Mouse (Mus musculus) heart, postnatal 4 days (tissue): ENCODE data around the gene Spata3. TPM values are rescaled to one million over a fixed set of nuclear protein-coding genes. Genes with fewer than 3 reads are reported as not detected.
"Not testable (repeated sequence)": the region's sequence is repeated elsewhere in the genome, so short reads cannot be mapped to it uniquely, and the experiment has no call there.

Experiments
- DNase-seq: peaks from one replicate; pipeline ENCODE4 v3.0.0; 2021
- total RNA-seq, 2 experiments: library from RNA; stranded (reverse); gene quantifications; 2 replicates each; pipeline ENCODE4 v1.2.3; 2021

Gene Spata3
- not detected for total RNA-seq

DNA sequence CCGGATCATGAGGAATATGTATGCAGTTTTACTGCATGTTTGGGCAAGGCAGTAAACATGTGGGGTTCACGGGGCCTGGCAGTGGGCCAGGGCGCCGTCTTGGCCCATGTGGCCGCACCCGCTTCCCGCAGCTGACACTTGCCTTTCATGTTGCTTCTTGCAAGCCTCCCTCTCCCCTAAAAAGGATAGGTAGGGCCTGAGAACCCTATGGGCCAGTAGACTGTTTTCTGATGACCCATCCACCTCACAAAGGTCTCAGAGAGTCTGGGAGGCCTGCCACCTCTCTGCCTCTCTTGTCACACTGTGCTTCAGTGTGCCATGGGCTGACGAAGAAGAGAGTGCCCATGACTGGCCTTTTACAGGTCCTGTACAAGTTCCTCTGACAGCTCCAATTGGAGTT lies at the start of gene Spata3:
TSS of gene Spata3 (plus strand) at position 301 of the 400 bp plus-strand sequence.
- no peak for DNase-seq

DNA sequence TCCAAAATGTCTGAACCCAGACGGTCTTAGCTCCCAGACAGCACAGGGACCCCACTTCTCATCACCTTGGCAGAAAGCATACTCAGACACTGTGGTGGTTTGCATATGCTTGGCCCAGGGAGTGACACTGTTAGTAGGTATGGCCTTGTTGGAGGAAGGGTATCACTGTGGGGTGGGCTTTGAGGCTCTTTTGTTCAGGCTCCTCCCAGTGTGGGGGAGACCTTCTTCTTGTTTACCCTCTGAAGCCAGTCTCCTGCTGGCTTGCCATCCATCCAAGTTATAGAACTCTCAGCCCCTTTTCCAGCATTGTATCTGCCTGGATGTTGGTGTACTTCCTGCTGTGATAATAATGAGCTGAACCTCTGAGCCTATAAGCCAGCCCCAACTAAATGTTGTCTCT lies 47.5 kb upstream of the Spata3 start:
- DNase-seq = no peak

DNA sequence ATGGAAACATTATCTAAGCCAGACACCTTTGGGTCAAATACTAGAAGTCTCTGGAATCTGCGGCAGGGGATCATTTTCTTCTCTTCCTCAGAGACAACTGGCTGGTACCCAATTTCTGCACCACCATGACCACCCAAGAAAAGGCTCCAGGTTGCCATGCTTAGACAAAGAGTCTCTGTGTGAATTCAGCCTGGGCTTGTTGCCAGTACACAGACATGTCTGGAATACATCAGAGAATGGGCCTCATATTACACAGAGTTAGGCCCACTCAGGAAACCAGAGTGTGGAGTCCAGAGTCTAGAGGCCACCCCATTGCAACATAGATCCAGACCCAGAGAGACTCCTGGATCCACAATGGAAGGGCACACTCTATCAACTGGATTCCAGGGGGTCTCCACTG lies 47.1 kb upstream of the Spata3 start:
- DNase-seq = no peak

DNA sequence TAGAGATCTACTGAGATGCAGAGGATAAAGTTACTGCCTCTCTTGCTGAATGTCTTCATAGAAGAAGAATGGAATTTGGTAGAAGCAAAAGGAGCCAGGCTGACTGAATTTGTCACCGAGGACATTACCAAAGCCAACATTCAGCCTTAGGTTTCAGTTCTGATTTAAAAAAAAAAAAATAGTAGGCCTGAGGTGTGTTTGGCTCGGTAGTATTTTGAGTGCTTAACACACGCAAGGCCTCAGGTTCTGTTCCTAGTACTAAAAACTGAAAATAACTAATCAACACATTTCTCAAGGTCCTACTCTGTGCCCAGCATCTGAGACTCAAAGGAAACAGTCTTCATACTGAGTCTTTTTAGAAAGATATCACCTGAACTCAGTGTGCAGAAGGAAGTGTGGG lies 45.5 kb upstream of the Spata3 start:
- no peak for DNase-seq

DNA sequence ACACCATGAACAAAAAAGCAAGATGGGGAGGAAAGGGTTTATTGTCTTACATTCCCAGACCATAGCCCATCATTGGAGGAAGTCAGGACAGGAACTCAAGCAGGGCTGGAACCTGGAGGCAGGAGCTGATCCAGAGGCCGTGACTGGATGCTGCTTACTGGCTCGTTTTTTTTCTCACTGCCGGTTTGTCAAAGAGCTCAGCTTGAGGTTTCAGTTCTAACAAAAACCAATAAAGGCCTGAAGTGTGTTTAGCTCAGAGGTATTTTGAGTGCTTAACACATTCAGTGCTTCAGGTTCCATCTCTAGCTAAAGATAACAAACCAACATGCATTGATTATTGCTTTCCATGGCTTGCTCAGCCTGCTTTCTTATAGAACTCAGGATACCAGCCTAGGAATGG lies 44.3 kb upstream of the Spata3 start:
- no peak for DNase-seq

DNA sequence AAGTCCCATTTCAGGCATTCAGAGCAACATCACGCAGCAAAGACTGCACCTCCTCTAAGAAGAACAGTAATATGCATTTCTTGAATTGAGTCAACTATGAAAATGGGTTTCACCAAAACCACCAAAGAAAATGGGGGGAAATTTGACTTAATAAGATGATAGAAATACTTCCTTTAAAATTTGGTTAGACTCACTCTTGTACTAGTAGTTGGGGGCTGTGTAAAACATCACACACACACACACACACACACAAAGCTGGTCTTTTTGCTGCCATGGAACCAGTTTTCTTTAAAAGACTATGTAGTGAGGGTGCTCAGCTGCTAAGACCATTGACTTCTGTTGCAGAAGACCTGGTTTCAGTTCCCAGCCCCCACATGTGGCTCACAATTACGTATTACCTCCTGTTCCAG lies 43.1 kb upstream of the Spata3 start:
- no peak for DNase-seq

DNA sequence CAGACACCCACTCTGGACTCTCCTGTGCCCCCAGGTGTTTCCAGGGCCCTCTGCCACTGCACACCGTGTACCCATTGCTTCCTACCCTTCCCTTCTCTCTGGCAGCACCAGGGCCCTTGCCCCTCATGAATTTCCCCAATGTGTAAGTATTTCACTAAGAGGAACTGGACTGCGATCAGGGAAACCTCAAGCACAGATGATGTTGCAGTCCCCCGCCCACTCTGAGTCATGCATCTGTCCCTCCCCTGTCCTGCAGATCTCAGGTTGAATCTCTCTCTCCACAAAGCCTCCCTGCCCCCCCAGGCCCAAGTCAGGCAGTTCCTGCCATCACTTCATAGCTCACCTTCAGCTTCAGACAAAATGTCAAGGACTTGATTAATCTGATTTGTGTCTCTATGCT lies 38.9 kb upstream of the Spata3 start:
- no peak for DNase-seq

DNA sequence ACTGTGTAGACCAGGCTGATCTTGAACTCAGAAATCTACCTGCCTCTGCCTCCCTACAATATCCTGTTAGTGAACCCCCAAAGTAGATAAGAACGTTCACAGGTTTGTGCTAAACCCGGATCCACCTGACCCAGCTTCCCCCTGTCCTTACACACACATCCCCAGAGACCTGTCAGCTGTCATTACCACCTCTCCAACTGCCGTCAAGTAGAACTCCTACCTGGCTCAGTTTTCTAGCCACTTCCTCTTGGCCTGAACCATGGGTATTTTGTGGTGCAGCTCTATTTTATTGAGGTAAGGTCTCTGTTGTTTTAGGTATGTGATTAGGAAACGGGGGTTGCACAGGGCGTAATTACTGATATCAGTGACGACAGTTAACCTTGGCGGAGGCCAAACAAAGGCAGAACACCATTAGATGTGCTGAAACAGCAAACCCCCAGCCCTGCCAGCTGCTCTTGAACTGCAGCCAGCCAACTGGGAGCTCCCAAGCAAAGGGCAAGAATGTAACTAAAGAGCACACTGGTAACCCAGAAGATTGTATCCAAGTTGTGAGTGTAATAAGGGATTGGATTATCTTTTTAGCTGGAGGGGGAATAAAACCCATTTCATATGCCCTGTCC lies 34.8 kb upstream of the Spata3 start:
- peak; percentile 62 for DNase-seq

DNA sequence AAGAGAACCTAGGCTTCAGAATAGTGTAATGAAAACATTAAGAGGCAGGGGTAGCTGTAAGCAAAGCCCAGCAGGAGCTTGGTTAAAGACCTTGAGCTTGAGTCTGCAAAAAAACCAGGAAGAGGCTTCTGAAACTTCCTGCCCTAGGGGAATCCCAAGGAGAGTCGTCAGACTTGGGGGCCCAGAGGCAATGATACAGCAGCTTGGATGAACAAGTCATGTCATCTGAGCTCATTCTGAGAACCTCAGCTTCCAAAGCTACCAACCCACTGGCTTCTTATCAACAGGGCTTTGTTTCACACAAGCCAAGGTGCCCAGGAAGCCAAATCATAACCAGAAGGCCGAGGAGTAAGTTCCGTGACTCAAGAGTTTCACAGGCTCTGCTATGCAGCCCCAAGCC lies 30.8 kb upstream of the Spata3 start:
- DNase-seq = no peak

DNA sequence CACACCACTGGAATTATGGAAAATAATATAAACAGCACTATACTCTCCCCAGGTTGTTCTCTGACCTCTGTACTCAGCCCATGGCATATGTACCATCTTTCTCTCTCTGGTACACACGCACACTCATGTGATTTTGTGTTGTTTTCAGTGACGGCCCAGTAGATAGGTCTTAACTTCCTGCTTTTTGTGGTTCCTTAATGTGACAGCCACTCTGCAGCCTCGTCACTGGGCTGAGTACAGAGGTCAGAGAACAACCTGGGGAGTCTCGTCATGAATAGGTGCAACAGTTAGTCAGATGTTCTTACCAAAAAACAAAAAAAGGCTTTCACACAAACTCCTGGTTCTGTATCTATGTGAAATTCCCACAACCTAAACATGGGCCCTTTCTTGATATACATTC lies 28.3 kb upstream of the Spata3 start:
- DNase-seq = no peak

DNA sequence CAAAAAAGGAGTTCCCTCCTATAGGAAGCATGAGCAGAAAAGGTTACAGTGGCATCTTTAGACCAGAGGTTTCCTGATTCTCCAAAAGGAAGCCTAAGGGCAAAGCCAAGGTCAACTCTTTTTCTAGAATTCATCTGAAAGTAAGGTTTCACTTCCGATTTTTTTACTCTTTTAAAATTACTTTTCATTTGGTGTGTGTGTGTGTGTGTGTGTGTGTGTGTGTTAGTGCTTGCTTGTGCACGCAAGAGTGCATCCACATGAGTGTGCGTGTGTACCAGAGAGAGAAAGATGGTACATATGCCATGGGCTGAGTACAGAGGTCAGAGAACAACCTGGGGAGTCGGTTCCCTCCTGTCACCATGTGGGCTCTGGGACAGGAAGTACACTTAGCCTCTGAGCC lies 27.7 kb upstream of the Spata3 start:
- DNase-seq = not testable (repeated sequence)

DNA sequence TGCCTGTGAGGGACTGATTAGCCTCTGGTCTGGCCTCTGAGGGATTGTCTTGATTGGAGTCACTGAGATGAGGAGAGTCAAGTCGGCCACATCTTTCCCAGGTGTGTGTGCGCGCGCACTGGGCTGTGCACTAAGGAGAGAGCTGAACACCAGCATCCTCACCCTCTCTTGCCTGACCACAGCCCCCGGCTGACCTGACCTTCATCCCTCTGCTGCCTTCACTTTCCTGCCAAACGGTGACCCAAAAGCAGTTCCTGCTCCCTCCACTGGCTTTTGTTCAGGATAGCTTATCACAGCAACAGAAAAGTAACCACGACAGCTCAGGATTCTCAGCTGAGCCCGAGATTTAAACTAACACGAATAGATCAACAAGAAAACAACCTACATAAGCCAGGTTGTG lies 24.4 kb upstream of the Spata3 start:
- DNase-seq = no peak

DNA sequence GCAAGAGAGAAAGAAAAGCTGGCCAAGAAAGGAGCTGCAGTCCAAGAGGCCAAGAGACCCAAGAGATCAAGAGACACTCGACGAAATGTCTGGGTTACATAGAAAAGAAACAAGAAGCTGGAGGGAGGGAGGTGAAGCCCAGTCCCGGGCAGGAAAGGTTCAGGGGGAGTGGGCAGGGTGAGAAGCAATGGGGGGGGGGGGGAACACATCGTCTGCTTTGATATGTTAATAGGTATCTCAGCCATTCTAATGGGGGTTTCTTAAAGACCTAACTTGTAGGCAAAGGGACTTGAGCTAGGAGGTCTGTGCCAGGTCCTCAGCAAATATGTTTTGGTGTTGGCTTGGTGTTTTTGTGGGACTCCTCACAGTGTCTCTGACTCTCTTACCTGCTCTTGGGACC lies 23.1 kb upstream of the Spata3 start:
- no peak for DNase-seq

DNA sequence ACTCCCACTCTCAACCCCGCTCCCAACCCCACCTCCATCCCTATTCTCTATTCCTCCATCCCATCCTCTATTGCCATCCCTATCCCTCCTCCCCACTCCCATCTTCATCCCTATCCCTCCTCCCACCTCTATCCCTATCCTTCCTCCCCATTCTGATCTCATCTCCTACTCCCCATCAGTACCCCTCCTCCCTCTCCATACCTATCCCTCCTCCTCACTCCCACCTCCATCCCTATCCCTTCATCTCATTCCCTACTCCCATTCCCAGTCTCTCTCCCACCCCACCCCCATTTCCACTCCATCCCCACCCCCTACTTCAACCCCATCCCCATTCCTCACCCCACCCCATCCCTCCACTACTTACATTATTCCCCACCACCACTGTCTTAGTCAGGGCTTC lies 19.4 kb upstream of the Spata3 start:
- DNase-seq = no peak

DNA sequence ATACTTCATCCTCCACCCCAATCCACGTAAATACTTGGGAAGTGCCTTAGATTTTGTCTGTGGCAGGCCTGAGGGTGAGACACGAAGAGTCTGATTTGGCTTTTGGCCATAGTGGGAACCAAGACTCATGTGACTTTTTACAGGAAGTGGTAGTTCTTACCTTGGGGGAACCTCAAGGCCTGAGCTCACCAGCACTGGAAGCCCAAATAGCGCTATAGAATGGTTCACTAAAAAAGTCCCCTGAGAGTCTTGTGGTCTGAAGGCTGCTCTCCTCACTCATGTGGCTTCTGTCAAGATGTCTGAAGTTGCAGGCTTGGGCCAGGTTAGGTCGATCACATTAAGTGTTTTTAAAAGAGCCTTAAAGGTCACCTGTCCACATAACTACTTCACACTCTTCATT lies 18.6 kb upstream of the Spata3 start:
- DNase-seq = no peak

DNA sequence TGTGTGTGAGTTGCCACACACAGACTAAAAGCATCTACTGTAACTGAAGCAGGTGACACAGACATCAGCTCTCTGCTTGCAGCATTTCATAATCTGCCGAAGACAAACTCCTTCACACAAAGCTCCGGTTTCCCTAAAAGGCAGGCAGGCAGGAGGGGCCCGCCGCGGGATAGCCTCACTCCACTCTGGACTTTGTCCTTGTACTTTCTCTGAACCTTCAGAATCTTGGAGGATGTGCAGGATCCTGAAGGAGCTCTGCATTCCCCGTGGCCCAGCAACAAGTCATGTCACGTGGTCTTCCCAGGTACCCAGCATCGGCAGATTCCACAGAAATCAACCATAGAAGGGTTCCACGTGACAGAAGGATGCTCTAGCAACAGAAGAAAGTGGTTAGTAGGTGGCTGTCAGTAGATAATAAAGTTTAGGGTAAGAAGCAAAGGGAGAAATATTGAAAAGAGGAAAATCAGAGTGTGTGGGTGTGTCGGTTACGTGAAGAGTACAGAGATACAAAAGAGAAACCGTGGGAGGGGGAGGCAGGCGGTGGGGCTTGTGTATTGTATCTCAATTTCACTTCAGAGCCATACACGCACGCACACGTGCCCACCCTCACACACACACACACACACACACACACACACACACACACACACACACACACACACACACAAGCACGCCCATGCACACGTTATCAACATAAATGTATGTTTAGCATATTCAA lies 16.6 kb upstream of the Spata3 start:
- DNase-seq = no peak

DNA sequence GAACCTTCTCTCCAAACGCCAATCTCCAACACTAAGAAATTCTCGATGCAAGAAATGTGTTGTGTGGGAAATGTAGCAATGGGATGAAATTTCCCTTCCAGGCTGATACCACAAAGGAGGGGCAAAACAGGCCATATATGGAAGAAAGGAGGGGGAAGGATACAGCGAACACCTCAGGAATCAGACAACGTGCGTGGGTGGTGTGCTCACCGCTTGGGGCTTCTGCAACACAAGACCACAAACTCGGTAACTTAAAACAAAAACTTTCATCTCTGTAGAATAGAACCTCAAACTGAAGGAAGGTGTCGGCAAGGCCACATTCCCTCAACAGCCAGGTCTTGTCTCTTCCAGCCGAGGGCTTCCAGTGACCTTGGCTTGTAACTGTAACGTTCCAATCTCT lies 11.1 kb upstream of the Spata3 start:
- DNase-seq = no peak

DNA sequence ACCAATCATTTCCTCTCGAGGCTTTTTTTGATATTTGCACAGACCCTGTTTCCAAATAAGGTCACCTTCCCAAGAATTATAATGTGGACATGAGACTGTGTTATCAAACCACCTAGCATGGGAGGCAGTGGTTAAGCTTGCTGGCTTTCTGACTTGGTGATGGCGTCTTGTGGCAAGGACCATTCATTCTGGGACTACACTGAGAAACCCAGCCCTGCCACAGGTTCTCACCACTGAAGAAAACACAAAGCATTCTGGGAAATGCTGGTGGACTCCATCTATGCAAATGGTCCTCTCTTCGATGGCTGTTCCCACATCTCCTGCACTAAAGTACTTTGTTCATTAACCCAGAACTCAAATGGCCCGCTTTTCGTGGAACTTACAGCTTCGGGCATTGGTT lies 10.6 kb upstream of the Spata3 start:
- no peak for DNase-seq

DNA sequence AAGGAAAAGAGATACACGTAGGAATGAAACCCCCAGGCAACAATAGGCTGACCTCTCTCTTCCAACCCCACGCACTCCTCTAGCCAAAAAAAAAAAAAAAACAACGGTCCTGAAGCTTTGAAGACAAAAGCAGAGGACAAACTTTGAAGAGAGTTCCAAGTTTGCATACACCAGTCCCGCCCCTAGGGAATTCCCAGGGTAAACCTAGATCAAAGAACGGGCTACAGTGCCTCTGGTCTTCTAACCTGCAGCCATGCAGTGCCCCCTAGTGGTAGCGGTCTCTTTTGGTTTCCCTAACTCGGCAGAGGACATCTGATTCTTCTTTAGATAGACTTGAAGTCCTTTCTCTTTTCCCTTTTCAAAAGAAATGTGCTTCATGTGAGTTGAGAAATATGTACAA lies 8.8 kb upstream of the Spata3 start:
- DNase-seq = peak; percentile 94

DNA sequence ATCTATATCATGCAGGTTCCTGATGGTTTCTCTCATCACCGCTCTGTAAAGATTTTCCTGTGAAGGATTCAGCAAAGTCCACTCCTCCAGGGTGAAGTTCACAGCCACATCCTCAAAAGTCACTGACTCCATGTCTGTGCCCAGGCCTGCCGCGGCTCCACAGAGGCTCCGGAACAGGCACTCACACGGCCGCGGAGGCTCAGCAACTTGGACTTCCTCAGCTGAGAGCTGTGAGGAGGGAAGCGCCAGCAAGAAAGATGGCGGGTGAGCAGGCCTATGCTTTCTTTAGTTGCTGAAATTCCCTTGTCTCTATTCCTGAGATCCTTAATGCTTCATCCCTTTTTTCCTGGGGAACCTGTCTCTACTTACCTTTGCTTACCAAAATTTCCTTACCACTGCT lies 858 bp upstream of the Spata3 start:
- not testable (repeated sequence) for DNase-seq

DNA sequence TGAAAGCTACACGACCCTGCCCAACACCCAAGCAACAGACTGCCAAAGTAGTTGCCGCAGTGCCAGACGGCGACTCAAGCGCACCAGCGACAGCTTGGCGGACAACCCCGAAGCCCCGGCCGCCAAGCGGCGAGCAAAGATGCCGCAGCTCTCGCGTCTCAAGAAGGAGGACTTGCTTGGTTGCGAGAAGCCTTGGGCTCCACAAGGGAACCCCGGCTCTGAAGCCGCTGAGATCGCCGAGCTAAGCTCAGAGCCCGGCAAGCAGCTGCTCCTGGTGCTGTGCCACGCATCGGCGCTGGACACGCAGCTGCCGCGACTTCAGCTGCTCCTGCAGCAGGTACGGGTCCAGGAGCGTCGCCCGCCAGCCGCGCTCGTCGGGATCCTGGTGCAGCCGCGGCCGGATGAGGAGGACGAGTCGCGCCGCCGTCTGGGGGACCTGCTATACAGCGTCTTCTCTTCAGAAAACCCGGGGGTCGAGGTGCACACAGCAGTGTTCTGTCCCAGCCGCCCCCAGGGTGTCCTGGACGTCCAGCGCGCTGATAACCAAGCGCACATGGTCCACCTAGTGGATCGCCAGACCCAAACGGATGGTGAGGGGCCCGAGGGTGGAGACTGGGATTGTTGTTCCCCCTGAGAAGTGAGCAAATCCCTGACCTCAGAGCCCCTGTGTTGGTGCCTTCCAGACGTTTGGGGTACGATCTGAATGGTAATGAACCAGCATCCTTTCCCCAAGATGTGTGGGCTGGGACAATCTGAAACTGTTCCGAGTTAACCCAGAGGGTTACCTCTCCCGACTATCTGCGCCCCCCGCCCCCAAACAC lies 1.8 kb downstream of the Spata3 start:
- DNase-seq = peak; percentile 48

DNA sequence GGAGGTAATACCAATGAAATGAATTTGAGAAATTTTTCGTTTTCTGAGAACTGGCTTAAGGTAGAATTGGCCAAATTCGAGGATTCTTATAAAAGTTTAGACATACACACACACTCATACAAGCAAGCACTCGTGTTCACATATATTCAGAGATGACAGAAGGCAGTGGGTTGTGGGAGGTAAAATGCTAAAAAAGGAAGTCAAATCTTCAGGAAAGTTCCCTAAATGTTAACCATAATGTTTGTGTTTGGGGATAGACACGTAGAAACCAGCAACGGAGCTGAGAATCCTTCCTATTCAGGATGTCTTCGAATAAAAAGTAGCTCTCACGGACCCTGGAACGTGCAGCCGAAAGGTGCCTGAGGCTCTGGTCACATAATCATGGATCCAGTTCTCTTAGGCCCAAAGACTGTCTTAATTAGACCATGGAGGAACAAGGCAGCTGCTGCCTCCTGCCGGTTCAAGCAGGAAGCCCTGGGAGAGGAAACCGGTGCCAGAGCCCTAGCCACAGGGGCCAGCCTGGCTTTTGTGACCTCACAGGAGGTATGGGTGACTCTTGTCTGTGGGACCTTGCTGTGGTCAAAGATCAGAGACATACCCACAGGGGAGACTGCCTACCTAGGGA lies 4.9 kb downstream of the Spata3 start:
- no peak for DNase-seq

DNA sequence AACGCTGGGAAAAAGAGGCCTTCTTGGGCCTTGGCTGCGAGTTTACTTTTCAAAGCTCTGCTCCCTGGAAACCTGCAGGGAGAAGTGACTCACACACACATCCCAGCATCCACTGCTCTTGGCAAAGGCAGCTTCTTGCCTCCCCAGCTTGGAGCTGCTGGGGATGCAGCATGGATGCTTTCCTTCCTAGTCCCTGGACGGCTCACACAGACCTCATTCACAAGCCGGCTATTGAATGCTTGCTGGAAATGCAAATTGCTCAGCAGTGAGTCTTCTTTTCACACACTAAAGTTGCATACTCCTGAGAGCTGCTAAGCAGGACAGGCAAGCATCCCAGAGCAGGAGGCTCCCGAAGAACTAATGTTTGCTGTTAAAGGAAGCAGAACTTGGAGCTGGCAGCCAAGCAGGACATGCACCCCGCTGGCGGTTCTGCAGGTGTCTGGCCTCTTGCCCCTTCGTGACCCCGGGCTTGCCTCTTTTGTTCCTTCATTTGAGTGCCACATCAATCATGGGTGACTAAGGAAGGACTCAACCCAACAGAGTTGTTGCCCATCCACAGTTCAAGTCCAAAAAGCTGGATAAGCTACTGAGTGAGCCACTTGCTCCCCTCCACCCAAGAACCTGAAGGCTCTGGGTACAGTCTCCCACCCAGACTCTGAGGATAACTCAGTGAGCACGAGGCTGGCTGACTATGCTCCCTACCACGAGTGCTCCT lies 15.8 kb downstream of the Spata3 start:
- no peak for DNase-seq
